Mouse (Mus musculus) spleen, postnatal 14 days (tissue): ENCODE data around the gene Tgm7.
A peak's percentile ranks its signal among the peaks of the same experiment; 100 is the strongest.
"Not testable (repeated sequence)": the region's sequence is repeated elsewhere in the genome, so short reads cannot be mapped to it uniquely, and the experiment has no call there.

ENCODE experiments used
- DNase-seq, 2 experiments: peaks; one replicate each; pipeline ENCODE4 v3.0.0; 2021 to 2022; ENCODE audit warnings: low spot score in 2 of 2

Gene Tgm7

DNA sequence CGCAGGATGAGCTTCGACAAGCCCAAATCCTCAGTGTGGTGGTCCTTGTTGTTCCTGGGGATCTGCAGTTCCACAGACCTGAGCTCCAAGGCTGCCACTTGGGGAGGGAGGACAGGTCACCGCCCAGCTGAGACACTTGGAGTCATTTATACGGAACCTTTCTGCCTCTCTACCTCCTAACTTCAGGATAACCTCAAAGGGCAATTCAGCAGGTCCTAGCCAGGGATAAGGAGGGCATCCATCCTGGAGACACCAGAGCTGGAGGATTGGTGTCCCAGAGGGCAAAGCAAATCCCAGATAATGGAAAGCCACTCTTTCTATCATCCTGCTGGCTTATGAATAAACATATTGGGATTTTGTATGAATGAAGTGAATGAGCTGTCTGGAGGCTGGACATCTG lies at the start of gene Tgm7:
Gene Tgm7, minus strand, starts transcription at position 101 of the 400 bp plus-strand sequence.
- no peak for DNase-seq

DNA sequence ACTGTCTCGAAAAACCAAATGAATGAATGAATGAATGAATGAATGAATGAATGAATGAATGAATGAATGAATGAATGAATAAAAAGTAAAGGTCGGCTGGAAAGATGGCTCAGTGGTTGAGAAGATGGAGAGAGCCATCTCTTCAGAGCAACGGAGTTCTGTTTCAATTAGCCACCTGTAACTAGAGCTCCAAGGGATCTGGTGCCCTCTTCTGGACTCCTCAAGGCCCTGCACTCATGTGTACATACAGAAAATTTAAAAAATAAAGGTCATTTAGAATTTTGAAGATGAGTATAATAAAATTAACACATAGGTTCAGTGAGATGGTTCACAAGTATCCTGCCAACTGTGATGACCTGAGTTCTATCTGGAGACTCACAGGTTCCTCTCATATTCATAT lies 43.5 kb upstream of the Tgm7 start:
- DNase-seq: no peak

DNA sequence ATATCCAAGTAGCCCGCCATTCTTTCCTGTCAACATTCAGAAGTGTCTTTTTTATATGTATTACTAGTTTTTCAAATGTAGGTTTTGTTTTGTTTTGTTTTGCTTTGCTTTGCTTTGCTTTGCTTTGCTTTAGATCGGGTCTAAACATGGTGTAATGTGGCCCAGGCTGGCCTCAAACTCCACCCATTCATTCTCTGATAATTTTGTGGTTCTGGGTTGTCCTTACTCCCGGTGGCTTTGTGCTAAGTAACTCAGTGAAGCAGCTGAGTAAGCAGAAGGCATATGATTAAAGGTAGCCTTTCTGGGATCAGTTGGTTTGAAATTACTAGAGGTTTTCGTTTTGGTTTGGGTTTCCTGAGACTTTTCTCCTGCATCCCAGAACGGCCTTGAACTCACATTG lies 40.1 kb upstream of the Tgm7 start:
- no peak for DNase-seq

DNA sequence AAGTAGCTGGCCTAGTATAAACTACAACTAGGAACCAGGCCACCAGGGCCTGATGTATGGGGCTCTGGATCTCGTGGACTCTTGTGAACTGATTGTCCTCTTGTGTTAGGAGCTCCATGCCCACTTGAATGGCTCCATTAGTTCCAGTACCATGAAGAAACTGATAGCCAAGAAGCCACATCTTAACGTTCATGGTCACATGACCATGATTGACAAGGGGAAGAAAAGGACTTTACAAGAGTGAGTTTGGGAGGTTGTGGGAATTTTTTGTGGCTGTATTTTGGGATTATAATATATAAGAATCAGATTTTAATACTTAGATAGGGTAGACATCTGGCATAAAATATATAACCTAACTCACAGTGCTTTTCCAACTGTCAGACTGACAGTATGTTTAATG lies 32.8 kb upstream of the Tgm7 start:
- DNase-seq: no peak

DNA sequence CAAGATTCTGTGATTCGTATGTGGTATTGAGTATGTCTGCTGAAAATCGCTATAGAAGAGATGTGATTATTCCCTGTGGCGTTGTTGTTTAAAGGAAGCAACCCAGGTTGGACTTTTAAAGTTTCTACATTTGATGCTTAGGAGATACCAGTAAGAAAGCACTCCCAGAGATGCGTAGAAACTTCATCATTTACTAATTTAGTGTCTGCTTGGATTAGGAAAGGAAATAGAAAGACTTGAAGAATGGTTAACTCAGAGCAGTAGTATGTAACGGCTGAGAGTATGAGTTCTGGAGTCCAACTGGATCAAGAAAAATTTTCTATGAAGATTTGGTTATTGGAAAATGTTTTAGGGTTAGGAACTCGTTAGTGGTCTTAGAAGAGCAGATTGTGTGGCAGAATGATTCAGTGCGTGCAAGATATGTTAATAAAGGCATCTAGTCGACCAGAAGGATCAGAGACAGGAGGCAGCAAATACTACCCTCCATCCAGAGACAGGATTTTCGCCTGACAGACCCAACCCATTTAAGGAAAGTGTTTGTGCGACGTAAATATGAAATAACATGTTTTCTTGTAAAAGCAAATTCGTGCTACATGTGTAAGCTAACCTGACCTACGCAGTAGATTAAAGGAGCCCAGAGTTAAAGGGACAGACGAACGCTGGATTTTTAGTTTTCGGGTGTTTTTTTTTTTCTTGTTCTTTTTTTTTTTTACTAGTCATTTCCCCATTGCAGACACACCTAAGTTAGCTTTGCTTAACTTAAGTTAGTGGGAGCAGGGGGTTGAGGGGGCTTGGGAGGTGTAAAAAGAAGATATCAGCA lies 31.8 kb upstream of the Tgm7 start:
- no peak for DNase-seq

DNA sequence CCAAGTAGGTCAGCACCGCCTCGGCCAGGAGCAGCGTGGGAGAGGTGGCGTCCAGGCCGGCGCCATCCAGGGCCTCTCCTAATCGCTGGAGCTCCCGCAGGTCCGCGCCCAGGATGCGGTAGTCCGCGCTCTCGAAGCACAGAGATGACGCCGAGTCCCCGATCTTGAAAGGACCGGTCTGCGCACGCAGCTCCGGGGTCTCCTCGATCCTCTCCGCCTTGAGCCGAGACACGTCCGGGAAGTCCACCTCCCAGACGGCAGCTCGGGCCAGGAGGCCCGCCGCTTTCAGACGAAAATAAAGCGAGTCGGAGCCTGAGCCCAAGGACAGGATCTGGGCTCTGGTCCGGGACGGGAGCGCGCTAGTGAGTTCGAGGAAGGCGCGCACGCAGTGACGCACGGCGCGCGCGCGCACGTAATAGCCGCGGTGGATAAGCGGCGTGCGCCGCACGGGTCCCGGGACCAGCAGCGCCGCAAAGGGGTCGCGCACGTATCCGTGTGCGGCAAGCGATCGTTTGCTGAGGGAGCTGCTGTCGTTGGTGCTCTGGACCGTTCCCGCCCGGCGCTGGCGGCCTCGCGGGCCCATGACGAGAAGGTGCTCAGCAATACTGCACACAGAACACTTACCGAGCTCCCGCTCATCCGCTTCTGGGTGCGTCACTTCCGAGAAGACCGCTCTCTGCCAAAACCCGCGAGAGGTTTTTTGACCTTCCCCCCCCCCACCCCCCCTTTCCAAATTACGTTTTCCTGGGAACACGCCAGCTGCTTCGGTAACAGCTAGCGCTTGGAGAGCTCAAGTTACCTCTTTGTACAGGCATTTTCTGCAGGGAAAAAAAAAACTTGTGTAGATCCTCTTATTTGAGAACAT lies 30.7 kb upstream of the Tgm7 start, which contains the start of the genes Adal and Lcmt2:
Gene Adal, plus strand, starts transcription at position 411 of the 865 bp plus-strand sequence.
Gene Lcmt2, minus strand, starts transcription at position 636 of the 865 bp plus-strand sequence.
- peak; percentile 74 to 88 for DNase-seq

DNA sequence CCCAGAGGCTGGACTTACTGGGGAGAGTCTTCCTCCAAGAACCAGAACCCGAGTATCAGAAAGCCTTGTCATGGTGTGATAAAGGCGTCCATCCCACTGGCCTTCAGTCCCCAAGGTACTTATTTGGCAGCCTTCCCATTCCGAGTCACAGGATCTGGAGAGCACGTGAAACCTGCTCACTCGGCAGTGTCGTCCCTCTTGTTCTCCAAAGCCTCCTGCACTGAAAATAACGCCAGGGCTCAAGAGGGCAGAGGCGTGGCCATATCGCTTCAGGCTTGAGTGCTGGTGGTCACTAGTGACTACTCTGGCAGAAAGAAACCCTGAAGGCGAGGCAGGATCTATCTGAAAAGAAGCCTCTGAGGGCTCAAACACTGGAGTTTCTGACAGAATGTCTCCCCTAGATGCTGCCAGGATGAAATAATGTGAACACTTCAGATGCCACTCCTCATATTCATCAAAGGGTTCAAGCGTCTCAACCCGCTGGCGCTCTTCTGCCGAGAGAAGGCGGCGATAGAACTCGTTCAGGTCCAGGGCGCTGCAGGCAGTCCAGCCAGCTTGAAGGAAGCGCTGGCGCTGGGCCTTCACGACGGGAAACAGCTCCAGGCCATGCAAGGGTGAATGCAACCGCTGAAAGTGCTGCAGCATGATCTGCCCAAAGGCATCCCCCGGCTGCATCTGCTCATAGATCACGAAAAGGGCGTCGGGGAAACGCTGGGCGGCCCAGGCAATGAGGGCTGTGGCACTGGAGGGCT lies 29.8 kb upstream of the Tgm7 start:
- peak; percentile 8 to 11 for DNase-seq

DNA sequence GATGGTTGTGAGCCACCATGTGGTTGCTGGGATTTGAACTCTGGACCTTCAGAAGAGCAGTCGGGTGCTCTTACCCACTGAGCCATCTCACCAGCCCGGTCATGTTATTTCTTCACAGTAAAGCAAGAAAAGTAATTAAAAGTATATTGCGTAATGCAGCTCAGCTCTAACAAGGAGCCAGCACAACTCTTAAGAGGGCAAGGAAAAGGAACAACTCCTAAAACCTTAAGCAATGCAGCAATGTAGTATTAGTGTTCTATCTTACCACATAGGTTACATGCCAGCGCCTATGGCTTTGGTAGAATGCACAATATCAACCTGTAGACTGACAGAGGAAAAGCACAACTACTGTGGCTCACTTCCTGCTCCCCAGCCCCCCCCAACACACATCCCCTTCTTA lies 27.8 kb upstream of the Tgm7 start:
- no peak for DNase-seq

DNA sequence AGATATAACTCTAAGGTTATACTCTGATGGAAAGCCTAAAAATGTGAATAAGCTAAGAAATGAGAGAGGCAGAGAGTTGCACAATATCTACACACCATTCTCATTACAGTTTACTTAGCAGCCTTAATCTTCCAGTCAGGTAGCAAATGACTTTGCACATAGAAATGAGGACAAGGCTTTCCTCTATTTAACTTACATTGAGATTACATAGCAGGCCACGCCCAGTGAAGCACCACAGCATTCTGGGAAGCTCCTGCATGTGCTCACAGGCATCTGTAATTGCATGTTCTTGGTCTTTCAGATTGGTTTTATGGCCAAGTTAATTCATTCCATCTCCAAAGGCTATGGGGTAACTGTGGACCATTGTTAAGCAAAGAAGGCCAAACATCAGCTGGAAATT lies 23.2 kb upstream of the Tgm7 start:
- no peak for DNase-seq

DNA sequence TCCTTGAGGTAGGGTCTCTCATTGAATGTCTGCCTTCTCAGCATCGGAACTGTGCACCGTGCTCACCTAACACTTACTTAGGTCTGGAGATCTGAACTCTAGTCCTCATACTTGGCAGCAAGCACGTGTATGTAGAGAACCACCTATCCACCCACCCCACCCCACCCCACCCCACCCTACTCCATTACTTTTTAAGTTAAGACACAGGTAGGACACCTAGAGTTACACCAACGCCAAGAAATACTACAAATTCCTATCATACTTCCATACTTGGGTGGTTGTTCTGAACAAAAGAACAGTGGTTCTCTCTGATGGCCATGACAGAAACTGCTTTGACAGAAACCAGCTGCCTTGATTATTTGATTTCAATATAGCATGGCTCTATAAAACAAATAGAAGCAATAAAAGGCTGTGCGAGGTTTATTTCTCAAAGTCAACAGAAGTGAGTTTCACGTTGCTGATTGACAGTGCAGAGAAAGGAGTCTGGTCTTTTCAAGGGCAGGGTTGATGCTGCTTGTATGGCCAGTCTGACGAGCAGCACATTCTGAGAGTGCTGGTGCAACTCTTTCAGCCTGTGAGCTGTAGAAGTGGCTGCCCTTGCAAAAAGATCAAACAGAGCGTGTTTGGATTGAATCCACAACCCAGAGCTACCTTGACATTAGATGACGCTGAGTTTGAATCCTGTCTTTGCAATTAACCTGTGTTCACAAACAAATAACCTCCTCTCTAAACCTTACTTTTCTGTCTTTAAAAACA lies 19.4 kb upstream of the Tgm7 start:
- DNase-seq: no peak

DNA sequence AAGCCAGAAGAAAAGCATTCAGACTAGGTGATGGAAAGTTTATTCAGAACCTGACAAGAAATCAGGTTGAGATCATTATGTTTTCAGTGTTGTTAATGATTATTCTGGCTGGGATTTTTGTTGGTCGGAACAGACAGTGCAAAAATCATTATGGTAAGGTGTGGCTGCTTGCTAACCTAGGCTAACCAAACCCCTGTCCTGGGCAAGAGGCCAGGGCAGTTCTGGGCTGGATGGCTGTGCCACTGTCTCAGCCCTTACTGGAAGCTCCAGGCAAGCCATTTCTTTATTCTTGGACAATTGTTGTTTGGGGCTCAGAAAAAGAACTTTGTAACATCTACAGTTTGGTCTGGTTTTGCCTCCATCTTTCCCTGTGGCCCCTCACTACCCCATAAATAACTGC lies 17.9 kb upstream of the Tgm7 start:
- no peak for DNase-seq

DNA sequence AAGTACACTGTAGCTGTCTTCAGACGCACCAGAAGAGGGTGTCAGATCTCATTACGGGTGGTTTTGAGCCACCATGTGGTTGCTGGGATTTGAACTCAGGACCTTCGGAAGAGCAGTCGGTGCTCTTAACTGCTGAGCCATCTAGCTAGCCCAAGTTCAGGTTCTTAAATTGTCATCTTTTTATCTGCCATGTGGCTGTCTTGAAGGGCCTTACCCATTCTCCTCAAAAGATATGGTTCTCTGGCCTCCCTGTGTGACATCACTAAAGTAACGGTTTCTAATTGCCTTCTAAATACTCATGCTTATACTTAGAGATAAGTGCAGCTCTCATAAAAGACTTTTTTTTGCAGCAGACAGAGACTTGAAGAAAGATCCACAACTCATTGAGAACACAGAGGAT lies 16.7 kb upstream of the Tgm7 start:
- not testable (repeated sequence) for DNase-seq

DNA sequence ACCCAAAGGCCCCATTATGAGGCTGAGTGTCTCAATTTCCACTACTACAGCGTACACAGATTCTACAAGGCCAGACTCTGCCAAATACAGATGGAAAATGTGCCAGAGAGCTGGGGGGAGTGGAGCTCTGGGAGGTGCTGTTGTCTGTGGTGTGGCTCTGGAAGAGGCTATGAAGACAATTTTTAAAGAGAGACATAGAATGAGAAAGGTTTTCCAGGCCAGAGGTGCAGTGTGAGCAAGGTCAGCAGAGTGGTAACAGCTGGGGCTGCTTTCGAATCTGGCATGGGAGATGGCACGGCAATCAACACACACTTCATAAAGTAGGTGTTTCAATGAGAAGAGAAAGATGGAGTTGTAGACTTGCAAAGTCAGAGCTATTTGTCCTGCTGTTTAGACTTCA lies 9.7 kb upstream of the Tgm7 start:
- no peak for DNase-seq

DNA sequence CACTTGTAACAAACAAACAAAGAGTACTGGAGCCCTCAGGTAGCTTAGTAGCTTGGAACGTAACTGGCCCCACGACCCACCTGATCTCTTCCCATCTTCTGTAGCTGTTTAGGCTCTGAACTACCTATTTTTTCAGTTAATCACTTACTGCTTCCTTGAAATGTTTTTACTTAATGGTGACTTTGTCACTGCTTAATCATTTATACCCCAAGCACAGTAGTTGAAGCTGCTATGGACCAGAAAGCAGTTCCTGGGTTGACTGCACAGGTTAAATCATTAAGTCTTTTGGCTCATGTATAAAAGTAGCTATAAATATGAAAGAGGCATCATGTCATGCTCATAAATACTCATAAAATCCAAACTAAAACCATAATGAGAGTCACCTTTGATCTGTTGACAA lies 5.8 kb upstream of the Tgm7 start:
- DNase-seq: no peak

DNA sequence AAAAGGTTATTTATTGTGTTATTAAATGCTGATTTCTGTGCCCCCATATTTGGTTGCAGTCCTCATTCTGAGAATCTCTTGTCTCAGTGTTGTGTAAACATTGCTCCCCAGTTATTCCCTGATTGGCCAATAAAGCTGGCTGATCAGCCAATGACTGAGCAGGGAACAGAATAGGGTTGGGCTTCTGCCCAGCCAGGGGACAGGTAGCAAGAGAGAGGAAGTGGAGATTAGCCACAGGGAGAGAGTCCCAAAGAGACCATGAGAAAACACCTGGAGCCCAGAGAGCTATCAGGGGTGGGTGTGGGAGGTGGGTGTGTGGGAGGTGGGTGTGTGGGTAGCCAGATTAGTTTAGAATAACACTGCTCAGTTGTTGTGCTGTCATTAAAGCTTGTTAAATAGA lies 3.7 kb downstream of the Tgm7 start:
- no peak for DNase-seq

DNA sequence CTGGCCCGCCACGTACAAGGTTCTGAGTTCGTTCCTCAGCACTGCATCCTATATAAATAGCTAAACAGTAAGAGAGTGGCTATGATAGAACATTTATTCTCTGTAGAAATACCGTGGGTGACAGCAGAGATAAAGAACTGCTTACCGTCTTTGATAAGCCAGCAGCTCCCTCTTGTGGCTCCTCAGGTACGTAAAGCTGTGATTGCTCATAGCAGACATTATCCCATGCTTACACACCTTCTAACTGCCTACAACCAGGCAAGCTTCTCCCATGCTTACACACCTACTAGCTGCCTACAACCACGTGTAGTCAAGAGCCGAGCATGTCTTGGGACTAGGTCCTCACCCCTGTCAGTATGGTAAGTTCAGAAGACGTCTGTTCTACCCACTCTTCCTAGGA lies 7.5 kb downstream of the Tgm7 start:
- DNase-seq: peak; percentile 21 to 40

DNA sequence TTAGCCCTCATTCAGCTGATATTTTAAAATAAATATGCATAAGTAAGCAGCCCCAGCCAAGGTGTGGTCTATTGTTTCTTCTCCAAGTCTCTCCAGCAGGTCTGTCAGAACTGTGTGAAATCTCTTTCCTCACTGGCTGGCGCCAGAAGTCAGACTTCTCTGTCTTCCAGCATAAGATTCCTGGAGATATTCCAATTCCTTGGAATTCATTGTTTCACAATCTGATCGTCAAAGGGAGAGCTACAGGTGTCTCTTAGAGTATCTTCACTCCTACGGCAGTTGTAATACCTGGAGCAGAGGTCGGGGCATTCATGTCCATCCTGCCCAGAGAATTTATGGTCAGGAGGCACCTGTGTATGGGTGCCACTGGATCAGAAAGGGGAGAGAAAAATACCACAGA lies 19.8 kb downstream of the Tgm7 start:
- DNase-seq: no peak

DNA sequence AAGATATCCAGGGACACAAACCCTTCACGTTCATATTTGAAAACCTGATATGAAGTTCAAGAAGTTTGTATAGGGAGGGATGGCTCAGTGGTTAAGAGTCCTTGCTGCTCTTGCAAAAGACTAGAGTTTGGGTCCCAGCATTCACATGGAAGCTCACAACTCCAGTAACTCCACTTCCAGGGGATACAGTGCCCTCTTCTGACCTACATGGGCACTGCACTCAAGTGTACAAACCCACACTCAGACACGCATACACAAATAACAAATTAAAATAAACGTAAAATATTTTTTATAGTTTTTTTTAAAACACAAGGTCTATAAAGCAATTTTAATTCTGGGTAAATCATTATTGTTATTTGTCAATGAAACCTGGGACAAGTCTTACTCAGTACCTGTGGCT lies 21.1 kb downstream of the Tgm7 start:
- no peak for DNase-seq

DNA sequence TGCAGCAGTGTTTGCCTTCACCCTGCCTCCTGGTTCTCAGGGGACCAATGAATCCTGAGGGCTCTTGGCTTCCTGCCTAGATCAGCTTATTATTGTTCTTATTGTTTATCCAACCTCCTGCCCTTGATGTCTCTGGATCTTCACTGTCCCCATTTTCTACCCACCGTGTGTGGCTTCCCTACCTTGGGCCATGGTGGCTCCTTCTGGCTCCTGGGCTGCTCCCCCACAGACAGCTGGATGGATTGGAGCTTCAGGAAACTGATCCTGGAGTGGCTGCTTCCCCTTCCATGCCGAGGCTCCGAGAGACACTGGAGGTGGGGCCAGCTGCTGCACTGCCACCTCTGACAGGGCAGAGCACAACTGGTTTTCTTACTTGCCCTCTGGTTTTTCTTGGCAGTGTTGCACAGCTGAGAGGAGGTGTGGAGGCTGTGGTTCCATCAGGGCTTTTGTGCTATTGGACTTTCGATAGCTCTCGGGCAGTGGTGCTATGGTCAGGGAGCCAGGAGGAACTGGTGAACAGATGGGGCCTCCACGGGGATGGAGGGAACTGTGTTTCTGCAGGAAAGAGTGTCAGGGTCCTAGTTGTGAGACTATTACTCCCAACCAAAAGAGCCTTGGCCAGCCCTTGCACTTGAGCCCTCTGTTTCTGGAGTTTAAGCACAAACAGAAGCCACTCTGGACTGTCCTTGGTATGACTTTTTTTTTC lies 24.0 kb downstream of the Tgm7 start, which contains the start of gene Tgm5:
Gene Tgm5, minus strand, starts transcription at position 362 of the 706 bp plus-strand sequence.
- no peak for DNase-seq

DNA sequence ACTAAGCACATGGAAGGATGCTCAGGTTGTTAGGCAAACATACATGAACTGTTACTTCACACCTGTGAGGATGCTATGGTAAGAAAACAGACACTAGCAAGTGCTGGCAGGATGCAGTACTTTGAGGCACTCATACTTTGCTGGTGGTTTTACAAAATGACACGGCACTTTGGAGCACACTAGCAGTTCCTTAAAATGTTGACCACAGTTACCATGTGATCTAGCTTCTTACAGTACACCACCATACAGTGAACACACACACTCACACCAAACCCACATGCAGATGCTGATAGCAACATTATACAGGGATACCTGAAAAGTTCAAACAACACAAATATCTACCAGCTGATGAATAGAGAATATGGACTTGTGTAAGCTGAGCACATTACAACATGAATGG lies 27.0 kb downstream of the Tgm7 start:
- DNase-seq: no peak

DNA sequence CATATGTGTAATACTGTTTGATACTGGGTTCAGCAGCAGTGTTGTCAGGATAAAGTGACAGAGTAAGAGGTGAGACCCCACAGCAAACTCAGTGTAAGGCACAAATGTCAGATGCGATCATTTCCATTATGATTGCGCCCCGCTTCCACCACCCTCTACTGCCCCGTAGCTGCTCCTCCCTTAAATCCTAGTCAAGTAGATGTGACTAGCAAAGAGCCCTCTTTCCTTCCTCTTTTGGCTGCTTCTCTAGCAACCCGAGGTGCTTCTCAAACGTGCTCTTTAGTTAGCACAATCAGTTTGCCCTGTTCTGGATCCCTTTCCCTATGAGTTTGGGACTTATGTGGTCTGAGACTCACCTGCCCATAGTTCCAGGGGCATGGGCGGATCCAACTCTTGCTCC lies 34.8 kb downstream of the Tgm7 start:
- DNase-seq: no peak
